Mouse (Mus musculus) CD4-positive, CD25-positive, alpha-beta regulatory T cell (primary cell): Measurements from ENCODE around the gene Dchs2. TPM values are rescaled to one million over a fixed set of nuclear protein-coding genes. Genes with fewer than 3 reads are reported as not detected.

Experiments used
- polyA plus RNA-seq: library from polyadenylated mRNA; unstranded; fragments of 100-300 nt; shearing (Covaris generic); gene quantifications from one replicate; pipeline ENCODE4 v1.2.1, GENCODE M21; 2017

The Dchs2 gene
- 0.04 TPM for polyA plus RNA-seq

DNA sequence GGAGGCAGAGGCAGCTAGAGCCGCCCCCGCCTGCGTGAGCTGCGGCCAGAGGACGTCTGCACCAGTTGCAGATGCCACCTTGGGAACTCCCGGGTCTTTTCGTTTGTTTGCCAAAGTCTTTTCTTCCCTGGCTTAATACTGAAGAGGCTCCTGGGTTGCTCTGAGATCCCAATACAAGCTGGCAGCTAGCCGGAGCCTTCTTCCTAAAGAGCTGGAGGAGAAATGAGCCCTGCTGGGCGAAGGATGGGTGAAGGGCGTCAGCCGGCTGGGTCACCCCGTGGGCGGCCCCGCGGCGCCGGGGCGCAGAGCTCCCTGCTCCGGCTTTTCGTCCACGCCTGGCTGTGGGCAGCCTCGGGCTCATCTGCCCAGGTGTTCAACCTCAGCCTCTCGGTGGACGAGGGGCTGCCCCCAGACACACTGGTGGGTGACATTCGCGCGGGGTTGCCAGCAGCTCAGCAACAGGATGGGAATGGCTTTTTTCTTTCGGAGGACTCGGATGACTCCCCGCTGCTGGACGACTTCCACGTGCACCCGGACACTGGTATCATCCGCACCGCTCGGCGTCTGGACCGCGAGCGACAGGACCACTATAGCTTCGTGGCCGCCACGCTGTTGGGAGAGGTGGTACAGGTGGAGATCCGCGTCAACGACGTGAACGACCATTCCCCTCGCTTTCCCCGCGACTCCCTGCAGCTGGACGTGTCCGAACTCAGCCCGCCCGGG, at the start of gene Dchs2:
Gene Dchs2, plus strand, starts transcription at position 223 of the 723 bp plus-strand sequence.

Other genes starting within 250 kb of the Dchs2 start
- gene Lrat, start 224.0 kb upstream of the Dchs2 start, polyA plus RNA-seq: 0.04 TPM
- gene Fgg, start 120.2 kb upstream of the Dchs2 start, polyA plus RNA-seq: not detected
- 0.08 TPM for gene Fga, start 101.9 kb upstream of the Dchs2 start, polyA plus RNA-seq
- 0.05 TPM for gene Fgb, start 78.1 kb upstream of the Dchs2 start, polyA plus RNA-seq
- 74.1 TPM for gene Plrg1, start 72.4 kb upstream of the Dchs2 start, polyA plus RNA-seq